29 mouse cellular contexts compared by ENCODE assay signal in the genomic region with DNA sequence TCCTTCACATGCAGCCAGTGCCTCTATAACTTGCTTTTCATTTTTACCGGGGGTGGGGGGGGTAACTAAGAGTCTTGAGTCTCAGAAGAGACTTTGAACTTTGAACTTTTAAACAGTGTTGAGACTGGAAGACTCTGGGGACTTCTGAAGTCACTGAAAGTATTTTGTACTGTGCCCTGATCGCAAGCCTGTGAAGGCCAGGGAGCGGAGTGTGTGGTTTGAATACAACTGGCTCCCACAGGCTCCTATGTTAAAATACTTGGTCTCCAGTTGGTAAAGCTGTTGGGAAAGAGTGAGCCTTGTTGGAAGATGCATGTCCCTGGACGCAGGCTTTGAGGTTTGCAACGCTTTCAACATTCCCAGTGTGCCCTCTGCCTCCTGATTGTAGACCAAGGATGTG. TPM values are rescaled to one million over a fixed set of nuclear protein-coding genes. Genes with fewer than 3 reads are reported as not detected.
A peak's percentile ranks its signal among the peaks of the same experiment; 100 is the strongest.
DNase-seq lines count a peak whose midpoint lies in the region; ATAC-seq and TF ChIP-seq lines count a peak whose summit lies in the region.
"Had no signal": no experiment of that assay in that cellular context is flagged by ENCODE, and none has a peak within 500 bp of the region (broad histone marks: within the 10 kb centered on the region; RNA-seq: fewer than 3 reads in every experiment).

No protein-coding gene starts in this region.

- H3K4me2 ChIP-seq in embryonic facial prominence, embryonic 12.5 days (replicated peaks) = no peak overlapping the region
- H3K4me2 ChIP-seq in kidney, embryonic 16.5 days (replicated peaks; ENCODE audit: low read depth, low read length) = no peak overlapping the region
- no peak overlapping the region for H3K4me2 ChIP-seq in intestine, embryonic 16.5 days (ENCODE audit: low read depth, low read length)
- H3K4me2 ChIP-seq: embryonic facial prominence, embryonic 15.5 days; heart, embryonic 11.5 days; hindbrain, embryonic 13.5 days had no signal

- H3K9ac ChIP-seq in embryonic facial prominence, embryonic 12.5 days = no peak overlapping the region
- H3K9ac ChIP-seq in kidney, embryonic 16.5 days (replicated peaks; ENCODE audit: low read length) = no peak overlapping the region
- H3K9ac ChIP-seq in intestine, embryonic 16.5 days (ENCODE audit: low read depth, low read length) = no peak overlapping the region
- H3K9ac ChIP-seq: embryonic facial prominence, embryonic 15.5 days; forebrain, postnatal 0 days; hindbrain, embryonic 13.5 days had no signal

- no peak for TF ChIP-seq POLR2A in kidney, adult 2 months (IDR thresholded peaks at IDR 0.05; ENCODE audit: low read depth, low read length)

- H3K36me3 ChIP-seq in embryonic facial prominence, embryonic 12.5 days = no peaks in the 10 kb centered on the region
- H3K36me3 ChIP-seq in embryonic facial prominence, embryonic 10.5 days (replicated peaks) = no peaks in the 10 kb centered on the region
- no peaks in the 10 kb centered on the region for H3K36me3 ChIP-seq in kidney, adult 2 months (ENCODE audit: control insufficient read depth, insufficient read depth, low read length)
- no peaks in the 10 kb centered on the region for H3K36me3 ChIP-seq in kidney, embryonic 16.5 days (ENCODE audit: insufficient read depth, low read length)
- no peaks in the 10 kb centered on the region for H3K36me3 ChIP-seq in intestine, embryonic 16.5 days (ENCODE audit: control insufficient read depth, insufficient read depth, low read length)
- H3K36me3 ChIP-seq: embryonic facial prominence, embryonic 15.5 days; G1E; hindbrain, embryonic 10.5 days; hindbrain, embryonic 13.5 days had no signal

- H3K27me3 ChIP-seq in embryonic facial prominence, embryonic 12.5 days = no peaks in the 10 kb centered on the region
- no peaks in the 10 kb centered on the region for H3K27me3 ChIP-seq in embryonic facial prominence, embryonic 10.5 days (replicated peaks; ENCODE audit: low read depth, poor library complexity, severe bottlenecking)
- H3K27me3 ChIP-seq in kidney, adult 2 months (replicated peaks; ENCODE audit: control insufficient read depth, insufficient read depth, low read length) = no peaks in the 10 kb centered on the region
- H3K27me3 ChIP-seq in kidney, embryonic 16.5 days (ENCODE audit: insufficient read depth, low read length) = no peaks in the 10 kb centered on the region
- no peaks in the 10 kb centered on the region for H3K27me3 ChIP-seq in intestine, embryonic 16.5 days (replicated peaks; ENCODE audit: control insufficient read depth, insufficient read depth, low read length)
- H3K27me3 ChIP-seq: CH12.LX; embryonic facial prominence, embryonic 15.5 days; hindbrain, embryonic 13.5 days; Patski had no signal

- ATAC-seq in embryonic facial prominence, embryonic 12.5 days (ENCODE audit: insufficient number of reproducible peaks, insufficient read depth, low FRiP score, low TSS enrichment) = no peak
- ATAC-seq in kidney, embryonic 16.5 days (ENCODE audit: low FRiP score, low TSS enrichment) = no peak
- ATAC-seq in intestine, embryonic 16.5 days = no peak
- ATAC-seq: forebrain, embryonic 14.5 days; forebrain, postnatal 0 days; hindbrain, embryonic 16.5 days; Patski had no signal

- H3K4me1 ChIP-seq in embryonic facial prominence, embryonic 12.5 days = peaks cover 13% of the 10 kb centered on the region
- peaks cover 13% of the 10 kb centered on the region for H3K4me1 ChIP-seq in embryonic facial prominence, embryonic 10.5 days
- H3K4me1 ChIP-seq in kidney, adult 2 months (ENCODE audit: control insufficient read depth, insufficient read depth, low read length) = peaks cover 10% of the 10 kb centered on the region; the same call in 1 of the 2 replicates
- H3K4me1 ChIP-seq in kidney, embryonic 16.5 days (ENCODE audit: insufficient read depth, low read length) = no peaks in the 10 kb centered on the region
- H3K4me1 ChIP-seq in intestine, embryonic 16.5 days (ENCODE audit: control insufficient read depth, insufficient read depth, low read length) = no peaks in the 10 kb centered on the region
- H3K4me1 ChIP-seq: hindbrain, embryonic 10.5 days had no signal

- no peak for TF ChIP-seq CTCF in kidney, adult 2 months (conservative IDR thresholded peaks at IDR 0.05; ENCODE audit: insufficient read depth, insufficient read length, low read depth, low read length)

- DNase-seq in embryonic facial prominence, embryonic 10.5 days (ENCODE audit: low spot score) = no peak
- peak; percentile 81 for DNase-seq in kidney, adult 2 months
- peak; percentile 17 to 61 for DNase-seq in kidney, postnatal 25 days
- no peak for DNase-seq in kidney, postnatal 10 days
- DNase-seq: adrenal gland, adult 2 months; adrenal gland, postnatal 25 days; B cell, adult 2 months; cerebellum, adult 11-12 months; cerebellum, adult 8-10 months; cerebellum, postnatal 10 days; cerebellum, postnatal 36 days; embryo, embryonic 11 days; forebrain, postnatal 0 days; gastrocnemius, adult 2 months; gastrocnemius, postnatal 14 days; heart, adult 11 months; heart, postnatal 36 days had no signal

- 86% methylated on average over 5 of the region's 5 CpGs for WGBS in embryonic facial prominence, embryonic 12.5 days
- 86% methylated on average over 5 of the region's 5 CpGs for WGBS in embryonic facial prominence, embryonic 10.5 days
- WGBS in kidney, adult 2 months = 62% methylated on average over 5 of the region's 5 CpGs
- 85% methylated on average over 5 of the region's 5 CpGs for WGBS in kidney, embryonic 16.5 days
- 85% methylated on average over 5 of the region's 5 CpGs for WGBS in intestine, embryonic 16.5 days

- 0 out of 2 replicates have a peak overlapping the region, but pooled peaks have one; percentile 5 for H3K27ac ChIP-seq in embryonic facial prominence, embryonic 12.5 days
- H3K27ac ChIP-seq in embryonic facial prominence, embryonic 10.5 days (replicated peaks) = no peak overlapping the region
- peak overlapping the region; percentile 92 for H3K27ac ChIP-seq in kidney, adult 2 months (ENCODE audit: insufficient read depth, low read depth, low read length)
- no peak overlapping the region for H3K27ac ChIP-seq in kidney, embryonic 16.5 days (ENCODE audit: low read length)
- H3K27ac ChIP-seq in intestine, embryonic 16.5 days (ENCODE audit: low read length) = no peak overlapping the region
- H3K27ac ChIP-seq: gastrocnemius, adult 2 months; hindbrain, embryonic 10.5 days; hindbrain, embryonic 13.5 days had no signal

- no peaks in the 10 kb centered on the region for H3K9me3 ChIP-seq in embryonic facial prominence, embryonic 12.5 days
- no peaks in the 10 kb centered on the region for H3K9me3 ChIP-seq in embryonic facial prominence, embryonic 10.5 days
- no peaks in the 10 kb centered on the region for H3K9me3 ChIP-seq in kidney, embryonic 16.5 days (ENCODE audit: low read length)
- no peaks in the 10 kb centered on the region for H3K9me3 ChIP-seq in intestine, embryonic 16.5 days (ENCODE audit: control insufficient read depth, low read length)
- H3K9me3 ChIP-seq: embryonic facial prominence, embryonic 15.5 days; G1E; hindbrain, embryonic 10.5 days; hindbrain, embryonic 13.5 days had no signal

- no peak overlapping the region for H3K4me3 ChIP-seq in embryonic facial prominence, embryonic 12.5 days
- H3K4me3 ChIP-seq in embryonic facial prominence, embryonic 10.5 days = no peak overlapping the region
- H3K4me3 ChIP-seq in kidney, adult 2 months (ENCODE audit: insufficient read depth, low read depth, low read length) = peak overlapping the region; percentile 44; the same call in 1 of the 2 replicates
- H3K4me3 ChIP-seq in kidney, embryonic 16.5 days (ENCODE audit: low read length) = no peak overlapping the region
- no peak overlapping the region for H3K4me3 ChIP-seq in intestine, embryonic 16.5 days (ENCODE audit: low read length)
- H3K4me3 ChIP-seq: embryonic facial prominence, embryonic 15.5 days; gastrocnemius, adult 2 months; hindbrain, embryonic 10.5 days; hindbrain, embryonic 13.5 days had no signal

RNA-seq across cellular contexts. Expression of gene Tspan2, which starts 47.5 kb away (rescaled TPM):
- polyA plus RNA-seq in embryonic facial prominence, embryonic 12.5 days (2016; fragmentation: Nextera tagmentation; extraction: Ambion mirVana) = 6.8 and 8.4 TPM in 2 replicates
- 7.4 and 7.6 TPM in 2 replicates for polyA plus RNA-seq in embryonic facial prominence, embryonic 10.5 days (2016; fragmentation: Nextera tagmentation; extraction: Ambion mirVana)
- 1.4 and 3.0 TPM in 2 replicates for polyA plus RNA-seq in kidney, adult 2 months (2012; rRNA removed)
- 8.4 and 10.6 TPM in 2 replicates for polyA plus RNA-seq in kidney, embryonic 16.5 days (2015; fragmentation: Nextera tagmentation; extraction: Ambion mirVana)
- polyA plus RNA-seq in intestine, embryonic 16.5 days (2015; fragmentation: Nextera tagmentation; extraction: Ambion mirVana) = 15.0 and 15.2 TPM in 2 replicates
- polyA plus RNA-seq: G1E had no signal

Comparison
In these comparisons a context has a peak if more than half of its experiments do, and no peak if none do; other contexts are left out.
1. H3K27ac ChIP-seq: peak in embryonic facial prominence, embryonic 12.5 days (single experiment) and kidney, adult 2 months (single experiment); none in embryonic facial prominence, embryonic 10.5 days (single experiment), kidney, embryonic 16.5 days (single experiment) and intestine, embryonic 16.5 days (single experiment).
2. DNase-seq: peak in kidney, adult 2 months (single experiment) and kidney, postnatal 25 days (2 of 2); none in embryonic facial prominence, embryonic 10.5 days (single experiment) and kidney, postnatal 10 days (single experiment).